Mouse (Mus musculus): ENCODE measurements around the gene Olfr847.

The Olfr847 gene

GRCm38 (mm10) chr9:19378569-19378968 lies at the start of gene Olfr847:
Gene Olfr847, minus strand, starts transcription at chr9:19378669.
- no peak for DNase-seq

DNA sequence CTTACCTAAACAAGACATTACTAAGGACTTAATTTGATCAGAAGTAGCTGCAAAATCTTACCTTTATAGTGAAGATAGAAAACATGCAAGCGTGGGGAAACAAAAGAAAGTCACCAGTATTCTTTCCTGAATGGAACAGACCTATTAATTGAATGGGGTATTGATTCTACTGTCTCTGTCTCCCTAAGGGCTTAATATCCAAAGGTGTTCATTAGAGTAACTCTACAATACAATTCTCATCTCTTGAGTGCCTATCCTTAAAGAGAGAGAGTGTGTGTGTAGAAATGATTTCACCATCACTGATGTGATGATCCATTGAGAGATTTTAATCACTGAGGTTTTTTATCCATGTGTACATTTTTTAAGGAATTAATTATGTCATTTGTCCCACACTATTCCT lies 14.6 kb downstream of the Olfr847 start, which contains the start of gene Olfr846:
Gene Olfr846, minus strand, starts transcription at position 101 of the 400 bp plus-strand sequence.
- DNase-seq = no peak

- DNase-seq = no peak
Observed at GRCm38 (mm10) chr9:19336157-19336556, 42.3 kb downstream of the Olfr847 start, which contains the start of gene Olfr845. Gene Olfr845, plus strand, starts transcription at chr9:19336457.

Data from thymus, postnatal 25 days (tissue).